Mouse (Mus musculus) intestine, embryonic 14.5 days (tissue): ENCODE results near the gene Mff. TPM values are rescaled to one million over a fixed set of nuclear protein-coding genes. Genes with fewer than 3 reads are reported as not detected.
A peak's percentile ranks its signal among the peaks of the same experiment; 100 is the strongest.

Experiments used
- ATAC-seq: fragments of 200-750 bp; cut with Nextera tagmentation; replicated peaks from 2 replicates; pipeline ENCODE4 v1.8.0; 2017; ENCODE audit warnings: low read depth, moderate number of reproducible peaks, moderate TSS enrichment, moderate library complexity; ENCODE audit not compliant: low FRiP score, low TSS enrichment
- DNase-seq: peaks from one replicate; pipeline ENCODE4 v3.0.0-alpha.2; 2018; ENCODE audit warnings: low spot score
- H3K27ac ChIP-seq: fragments of 300-500 bp; sonication (generic); 2 replicates; pipeline ENCODE4 v1.5.1; 2014; ENCODE audit warnings: low read depth, mild to moderate bottlenecking, control low read depth
- H3K27me3 ChIP-seq: fragments of 300-500 bp; sonication (generic); replicated peaks from 2 replicates; pipeline ENCODE4 v1.6.1; 2014; ENCODE audit warnings: low read length, control low read depth; ENCODE audit not compliant: control insufficient read depth, insufficient read depth
- H3K36me3 ChIP-seq: fragments of 300-500 bp; sonication (generic); 2 replicates; pipeline ENCODE4 v1.6.1; 2014; ENCODE audit warnings: low read length, control low read depth; ENCODE audit not compliant: control insufficient read depth, insufficient read depth
- H3K4me1 ChIP-seq: fragments of 300-500 bp; sonication (generic); replicated peaks from 2 replicates; pipeline ENCODE4 v1.6.1; 2014; ENCODE audit warnings: low read length, control low read depth, mixed read lengths; ENCODE audit not compliant: control insufficient read depth, insufficient read depth
- H3K4me2 ChIP-seq: fragments of 300-500 bp; sonication (generic); 2 replicates; pipeline ENCODE4 v1.6.1; 2014; ENCODE audit warnings: low read length
- H3K4me3 ChIP-seq: fragments of 300-500 bp; sonication (generic); 2 replicates; pipeline ENCODE4 v1.5.1; 2014; ENCODE audit warnings: low read depth, low read length, control low read depth, mixed read lengths
- H3K9ac ChIP-seq: fragments of 300-500 bp; sonication (generic); 2 replicates; pipeline ENCODE4 v1.6.1; 2014; ENCODE audit warnings: mild to moderate bottlenecking, low read length
- H3K9me3 ChIP-seq: fragments of 300-500 bp; sonication (generic); 2 replicates; pipeline ENCODE4 v1.6.1; 2016; ENCODE audit warnings: low read length, control low read depth; ENCODE audit not compliant: control insufficient read depth
- WGBS: fragments of 180-500 bp; shearing (Covaris S2); extraction: QIAGEN DNeasy Blood & Tissue Kit; methylation state at CpG from one replicate; pipeline ENCODE4 v1.1.7; 2014; 5-methylcytosine and 5-hydroxymethylcytosine counted together
- polyA plus RNA-seq: library from polyadenylated mRNA; unstranded; fragments of >200 nt; fragmentation: Nextera tagmentation; extraction: Ambion mirVana; gene quantifications from 2 replicates; pipeline ENCODE4 v1.2.1, GENCODE M21; 2014

Mff gene
- polyA plus RNA-seq, 1 experiment from 2014 or later: 199 TPM

DNA sequence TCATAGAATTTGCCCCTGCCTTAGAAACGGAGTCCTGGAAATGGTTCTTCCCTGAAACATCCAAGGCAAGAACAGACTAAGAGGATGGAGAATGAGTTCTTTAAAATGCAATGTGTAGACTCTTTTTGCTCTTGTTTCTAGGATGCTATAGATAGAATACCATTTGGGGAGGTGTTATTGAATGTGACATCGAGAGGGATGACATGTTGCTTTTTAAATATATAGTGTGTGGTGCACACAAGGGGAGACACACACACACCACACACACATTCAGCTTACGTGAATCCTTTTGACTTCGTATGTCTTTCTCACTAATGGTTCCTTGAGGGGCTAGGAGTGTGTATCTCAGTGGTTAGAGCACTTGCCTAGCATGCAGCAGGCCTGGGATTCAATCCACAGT lies 50.6 kb downstream of the Mff start:
- Histone ChIP-seq H3K4me1 (no peaks in the 10 kb centered on the region), H3K4me3 (no peak overlapping the region), H3K27me3 (no peaks in the 10 kb centered on the region), H3K9me3 (no peaks in the 10 kb centered on the region), H3K27ac (no peak overlapping the region), H3K9ac (no peak overlapping the region), H3K36me3 (no peaks in the 10 kb centered on the region), H3K4me2 (no peak overlapping the region)
- no peak for DNase-seq
- 90% methylated on average over 4 of the region's 4 CpGs for WGBS
- ATAC-seq: no peak

DNA sequence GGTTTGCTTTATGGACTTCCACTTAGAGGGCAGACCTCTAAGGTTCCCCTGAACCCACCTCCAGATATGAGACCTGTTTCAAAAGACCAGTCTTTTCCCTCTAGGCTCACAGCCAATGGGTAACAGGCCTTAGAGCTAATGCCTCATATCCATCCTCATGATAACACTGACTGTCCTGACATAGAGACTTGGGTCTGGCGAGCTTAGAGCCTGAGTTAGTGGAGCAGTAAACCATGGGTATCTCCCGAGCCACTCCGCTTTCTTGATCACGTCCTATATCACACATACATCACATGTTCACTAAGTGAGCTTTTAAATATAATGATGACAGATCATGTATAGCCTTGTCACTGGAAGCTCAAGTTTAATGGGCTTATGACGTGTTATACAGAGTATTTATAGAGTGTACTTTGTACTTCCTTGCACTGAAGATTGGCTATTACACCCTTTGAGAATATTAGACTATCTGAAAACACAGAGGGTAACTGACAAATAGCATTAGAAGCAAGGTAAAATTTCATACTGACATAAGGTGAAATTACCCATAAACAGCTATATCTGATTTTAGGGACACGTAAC lies 54.8 kb downstream of the Mff start:
- H3K9me3 ChIP-seq: no peaks in the 10 kb centered on the region
- no peak overlapping the region for H3K4me2 ChIP-seq
- ATAC-seq (no peak), DNase-seq (no peak)
- no peak overlapping the region for H3K4me3 ChIP-seq
- WGBS: 79% methylated on average over 6 of the region's 6 CpGs
- no peaks in the 10 kb centered on the region for H3K36me3 ChIP-seq
- H3K27me3 ChIP-seq: no peaks in the 10 kb centered on the region
- H3K27ac ChIP-seq: no peak overlapping the region
- no peak overlapping the region for H3K9ac ChIP-seq
- no peaks in the 10 kb centered on the region for H3K4me1 ChIP-seq

DNA sequence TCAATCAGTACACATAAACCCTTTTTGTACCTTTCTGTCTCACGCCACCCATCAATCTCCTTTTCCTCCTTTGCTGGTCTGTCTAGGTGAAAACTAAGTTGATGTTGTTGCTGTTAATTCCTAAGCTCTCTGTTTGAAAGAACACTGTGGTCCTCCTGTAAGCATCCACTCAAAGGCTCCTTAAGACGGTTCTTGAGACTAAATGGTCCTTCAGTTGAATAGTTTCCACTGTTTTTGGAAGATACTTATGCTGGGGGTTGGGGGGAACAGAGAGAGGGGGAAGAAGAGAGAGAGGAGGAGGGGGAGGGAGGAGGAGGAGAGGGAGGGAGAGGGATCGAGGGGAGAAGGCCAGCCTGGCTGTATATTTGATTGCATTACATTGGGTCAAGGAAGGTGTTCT lies 58.9 kb downstream of the Mff start:
- H3K4me3 ChIP-seq: no peak overlapping the region

DNA sequence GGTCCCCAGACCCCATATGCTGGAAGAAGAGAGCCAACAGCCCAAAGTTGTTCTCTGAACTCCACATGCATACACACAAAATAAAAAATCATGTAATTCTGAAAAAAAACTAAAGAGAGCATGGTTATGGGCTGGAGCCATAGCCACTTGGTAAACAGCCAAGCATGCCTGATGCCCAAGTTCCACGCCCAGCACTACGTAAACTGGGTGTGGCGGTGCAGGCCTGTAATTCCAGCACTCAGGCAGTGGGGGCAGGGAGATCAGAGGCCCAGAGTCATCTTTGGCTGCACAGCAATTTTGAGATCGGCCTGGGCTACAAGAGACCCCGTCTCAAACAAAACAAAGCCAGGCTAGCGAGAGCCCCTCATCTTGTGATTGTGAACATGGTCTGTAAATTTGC lies 60.9 kb downstream of the Mff start:
- no peak overlapping the region for H3K9ac ChIP-seq
- H3K36me3 ChIP-seq: no peaks in the 10 kb centered on the region
- no peak for DNase-seq
- no peak overlapping the region for H3K4me3 ChIP-seq
- 0 out of 2 replicates have a peak, but pooled peaks cover 2% of the 10 kb centered on the region for H3K4me1 ChIP-seq
- H3K9me3 ChIP-seq: no peaks in the 10 kb centered on the region
- no peaks in the 10 kb centered on the region for H3K27me3 ChIP-seq
- H3K4me2 ChIP-seq: no peak overlapping the region
- 55% methylated on average over 6 of the region's 6 CpGs for WGBS
- H3K27ac ChIP-seq: no peak overlapping the region
- ATAC-seq: no peak

More for the DNA sequence above, 58.9 kb downstream of the Mff start:
- no peak for ATAC-seq
- Histone ChIP-seq H3K9me3 (no peaks in the 10 kb centered on the region), H3K36me3 (no peaks in the 10 kb centered on the region), H3K27me3 (no peaks in the 10 kb centered on the region), H3K4me1 (0 out of 2 replicates have a peak, but pooled peaks cover 2% of the 10 kb centered on the region), H3K9ac (no peak overlapping the region), H3K4me2 (no peak overlapping the region), H3K27ac (no peak overlapping the region)
- WGBS: 80% methylated on average over 3 of the region's 3 CpGs
- DNase-seq: no peak

DNA sequence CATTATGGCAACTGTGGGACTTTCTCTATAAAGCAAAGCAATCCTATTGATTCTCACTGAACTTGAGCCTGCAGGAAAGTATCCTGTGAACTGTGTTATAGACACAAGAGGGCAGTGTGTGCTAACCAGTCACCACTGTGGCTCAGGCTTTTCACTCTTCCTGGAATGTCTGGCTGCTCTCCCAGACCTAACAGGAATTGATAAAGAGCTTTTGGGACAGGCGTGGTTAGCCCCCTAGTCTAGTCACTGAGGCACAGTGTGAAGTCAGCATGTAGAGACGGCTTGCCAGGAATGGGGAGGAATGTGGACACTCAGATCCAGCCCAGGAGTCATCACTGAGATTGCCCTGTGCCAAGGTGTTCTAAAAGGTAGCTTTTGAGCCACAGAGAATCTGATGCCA lies 62.7 kb downstream of the Mff start:
- H3K9me3 ChIP-seq: no peaks in the 10 kb centered on the region
- H3K36me3 ChIP-seq: no peaks in the 10 kb centered on the region
- ATAC-seq (peak; percentile 78), DNase-seq (peak; percentile 78)
- 3% methylated on average over 2 of the region's 2 CpGs for WGBS
- H3K4me1 ChIP-seq: 0 out of 2 replicates have a peak, but pooled peaks cover 2% of the 10 kb centered on the region
- no peak overlapping the region for H3K4me3 ChIP-seq
- no peak overlapping the region for H3K27ac ChIP-seq
- no peak overlapping the region for H3K9ac ChIP-seq
- H3K4me2 ChIP-seq: no peak overlapping the region
- H3K27me3 ChIP-seq: no peaks in the 10 kb centered on the region

DNA sequence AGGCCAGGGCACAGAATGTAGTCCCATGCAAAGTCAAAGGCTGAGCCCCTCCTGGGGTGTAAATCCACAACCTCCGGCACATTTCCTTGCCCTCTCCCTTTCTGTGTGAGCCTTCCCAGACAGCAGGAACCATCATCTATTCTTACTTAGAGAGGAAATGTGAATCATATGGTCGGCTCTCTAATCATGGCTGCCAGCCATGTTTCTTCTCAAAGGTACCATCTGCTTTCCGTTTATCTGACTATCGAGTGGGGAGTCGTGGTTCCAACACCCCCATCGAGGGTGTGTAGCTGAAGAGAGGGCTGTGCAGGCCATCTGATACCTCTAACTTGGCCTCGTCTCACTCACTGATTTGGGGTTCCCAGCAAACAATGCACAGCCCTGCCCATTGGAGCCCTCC lies 63.4 kb downstream of the Mff start:
- Histone ChIP-seq H3K4me2 (no peak overlapping the region), H3K27me3 (no peaks in the 10 kb centered on the region), H3K9me3 (no peaks in the 10 kb centered on the region), H3K4me1 (0 out of 2 replicates have a peak, but pooled peaks cover 2% of the 10 kb centered on the region), H3K36me3 (no peaks in the 10 kb centered on the region), H3K9ac (no peak overlapping the region), H3K4me3 (no peak overlapping the region), H3K27ac (no peak overlapping the region)
- WGBS: 61% methylated on average over 7 of the region's 7 CpGs
- DNase-seq: no peak
- no peak for ATAC-seq

DNA sequence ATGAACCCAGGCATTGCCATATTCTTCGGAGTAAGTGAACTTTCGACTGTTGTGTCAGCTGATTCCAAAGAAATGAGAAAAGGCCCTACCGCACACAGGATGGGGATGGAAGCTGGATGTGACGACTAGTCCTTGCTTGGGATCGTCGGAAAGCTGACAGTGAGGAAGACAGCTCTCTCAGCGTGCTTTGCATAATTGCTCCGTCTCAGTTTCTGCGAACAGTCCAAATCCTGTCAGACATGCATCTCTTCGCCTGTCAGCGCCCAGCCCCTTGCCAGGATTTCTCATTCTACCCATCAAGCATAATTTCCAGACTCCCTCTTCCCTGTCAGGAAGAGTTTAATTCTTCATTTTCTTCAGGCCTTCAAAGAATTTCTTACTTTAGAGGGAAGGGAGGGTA lies 66.4 kb downstream of the Mff start:
- Histone ChIP-seq H3K36me3 (no peaks in the 10 kb centered on the region), H3K27ac (no peak overlapping the region), H3K9me3 (no peaks in the 10 kb centered on the region), H3K9ac (no peak overlapping the region), H3K27me3 (no peaks in the 10 kb centered on the region), H3K4me2 (no peak overlapping the region), H3K4me3 (no peak overlapping the region), H3K4me1 (0 out of 2 replicates have a peak, but pooled peaks cover 2% of the 10 kb centered on the region)
- 84% methylated on average over 11 of the region's 11 CpGs for WGBS
- DNase-seq (no peak), ATAC-seq (no peak)

DNA sequence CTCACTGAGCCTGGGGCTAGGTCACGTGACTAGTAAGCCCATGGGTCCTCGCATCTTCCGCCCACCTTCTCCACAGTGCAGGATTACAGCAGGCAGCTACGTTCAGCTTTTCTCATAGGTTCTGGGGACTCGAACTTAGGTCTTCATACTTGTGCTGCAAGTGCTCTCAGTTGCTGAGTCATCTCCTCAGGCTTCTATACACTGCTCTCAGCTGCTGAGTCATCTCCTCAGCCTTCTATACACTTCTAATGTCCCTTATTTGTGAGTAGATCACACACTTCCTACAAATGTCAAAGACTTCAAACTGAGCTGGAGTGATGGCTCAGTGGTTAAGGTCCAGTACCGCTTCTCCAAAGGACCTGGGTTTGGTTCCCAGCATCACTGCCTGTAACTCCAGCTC lies 67.5 kb downstream of the Mff start:
- 96% methylated on average over 6 of the region's 6 CpGs for WGBS
- Histone ChIP-seq H3K9ac (no peak overlapping the region), H3K4me2 (no peak overlapping the region), H3K27ac (no peak overlapping the region), H3K27me3 (no peaks in the 10 kb centered on the region), H3K4me3 (no peak overlapping the region), H3K9me3 (no peaks in the 10 kb centered on the region), H3K4me1 (0 out of 2 replicates have a peak, but pooled peaks cover 2% of the 10 kb centered on the region), H3K36me3 (no peaks in the 10 kb centered on the region)
- DNase-seq (no peak), ATAC-seq (no peak)

DNA sequence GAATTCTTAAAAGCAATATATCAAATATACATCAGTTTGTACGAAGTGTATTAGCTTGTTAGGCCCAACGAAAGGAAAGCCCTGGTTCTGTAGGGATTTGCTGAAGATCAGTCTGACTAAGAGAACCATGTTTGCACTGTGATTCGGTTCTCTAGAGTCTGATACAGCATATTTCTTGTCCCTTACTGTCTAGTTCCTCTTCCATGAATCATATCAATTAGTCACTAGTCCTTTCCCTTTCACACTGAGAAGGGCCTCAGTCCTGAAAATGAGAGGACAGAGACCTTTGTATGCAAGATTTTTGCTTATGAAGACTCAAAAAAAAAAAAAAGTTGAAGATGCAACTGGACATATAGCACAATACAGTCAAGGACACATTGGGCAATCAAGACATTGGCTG lies 68.4 kb downstream of the Mff start:
- Histone ChIP-seq H3K27me3 (no peaks in the 10 kb centered on the region), H3K4me1 (no peaks in the 10 kb centered on the region)
- WGBS: 85% methylated on average over 3 of the region's 3 CpGs

More for the DNA sequence above, 68.4 kb downstream of the Mff start:
- no peaks in the 10 kb centered on the region for H3K36me3 ChIP-seq
- ATAC-seq: no peak
- no peak overlapping the region for H3K9ac ChIP-seq
- H3K27ac ChIP-seq: no peak overlapping the region
- H3K9me3 ChIP-seq: no peaks in the 10 kb centered on the region
- no peak overlapping the region for H3K4me2 ChIP-seq
- DNase-seq: no peak
- no peak overlapping the region for H3K4me3 ChIP-seq
